Mouse (Mus musculus) lung, postnatal 0 days (tissue): ENCODE measurements around the gene Slc37a1.

Source experiments
- CTCF ChIP-seq: IDR thresholded peaks from 2 replicates; pipeline ENCODE4 v1.5.1; 2016; ENCODE audit warnings: antibody characterized with exemption, mild to moderate bottlenecking
- EP300 ChIP-seq: IDR thresholded peaks from 2 replicates; pipeline ENCODE4 v1.6.1; 2016; ENCODE audit warnings: antibody characterized with exemption, mild to moderate bottlenecking, control low read depth

DNA sequence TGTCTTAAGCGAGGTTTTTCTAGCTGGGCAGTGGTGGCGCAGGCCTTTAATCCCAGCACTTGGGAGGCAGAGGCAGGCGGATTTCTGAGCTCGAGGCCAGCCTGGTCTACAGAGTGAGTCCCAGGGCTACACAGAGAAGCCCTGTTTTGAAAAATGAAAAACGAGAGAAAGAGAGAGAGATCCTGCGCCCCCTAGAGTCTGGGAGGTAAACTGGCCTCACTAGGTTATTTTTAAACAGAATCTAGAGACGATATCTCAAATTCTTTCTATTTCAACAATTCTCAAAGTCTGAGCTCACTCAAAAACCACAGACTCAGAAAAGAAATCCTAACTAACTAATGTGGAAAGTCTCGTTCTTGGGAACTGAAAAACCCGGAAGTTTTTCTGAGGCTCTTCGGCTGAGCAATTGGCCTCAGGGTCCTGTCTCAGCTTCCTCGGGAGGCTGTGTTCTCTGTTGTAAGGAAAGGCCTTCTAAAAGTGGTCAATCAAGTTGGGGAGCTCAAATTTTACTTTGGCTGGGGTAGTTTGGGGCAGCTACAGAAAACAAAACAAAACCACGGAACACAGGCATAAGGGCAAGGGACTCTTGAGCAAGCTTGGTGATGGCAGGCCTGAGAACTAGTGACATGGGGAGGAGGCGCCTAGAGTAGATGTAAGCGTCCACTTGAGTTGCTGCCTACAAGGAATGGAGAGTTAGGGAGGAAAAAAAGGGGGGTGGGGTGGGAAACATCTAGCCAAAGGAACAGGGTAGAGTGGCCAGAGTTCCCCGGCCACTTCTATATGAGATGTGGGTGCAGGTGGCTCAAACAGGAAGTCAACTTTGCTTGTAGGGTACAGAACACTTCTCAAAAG, 8.0 kb downstream of the Slc37a1 start:
- TF ChIP-seq CTCF, result peak; percentile 57
- no peak for TF ChIP-seq EP300
